Mouse (Mus musculus): ENCODE measurements around the gene Efhc1. TPM values are rescaled to one million over a fixed set of nuclear protein-coding genes. Genes with fewer than 3 reads are reported as not detected.

Gene Efhc1
- polyA plus RNA-seq, 1 experiment from 2014 or later = 1.9 TPM

DNA sequence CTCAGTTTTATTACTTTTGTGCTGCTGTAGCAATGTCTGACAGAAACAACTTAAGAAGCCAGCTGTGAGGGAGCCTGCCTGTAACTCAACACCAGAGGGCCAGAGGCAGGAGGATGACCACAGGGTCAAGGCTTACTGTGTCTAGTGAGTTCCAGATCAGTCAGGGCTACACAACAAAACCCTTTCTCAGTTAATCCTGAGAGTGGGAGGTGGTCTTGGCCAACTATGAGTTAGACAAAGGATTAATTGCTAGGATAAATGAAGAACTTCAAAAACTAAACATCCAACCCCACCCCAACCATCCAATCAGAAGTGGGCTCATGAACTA, 82.3 kb downstream of the Efhc1 start:
- no peak overlapping the region for H3K4me3 ChIP-seq (ENCODE audit: low read length)
- no peak overlapping the region for H3K4me2 ChIP-seq (ENCODE audit: low read depth, low read length)

DNA sequence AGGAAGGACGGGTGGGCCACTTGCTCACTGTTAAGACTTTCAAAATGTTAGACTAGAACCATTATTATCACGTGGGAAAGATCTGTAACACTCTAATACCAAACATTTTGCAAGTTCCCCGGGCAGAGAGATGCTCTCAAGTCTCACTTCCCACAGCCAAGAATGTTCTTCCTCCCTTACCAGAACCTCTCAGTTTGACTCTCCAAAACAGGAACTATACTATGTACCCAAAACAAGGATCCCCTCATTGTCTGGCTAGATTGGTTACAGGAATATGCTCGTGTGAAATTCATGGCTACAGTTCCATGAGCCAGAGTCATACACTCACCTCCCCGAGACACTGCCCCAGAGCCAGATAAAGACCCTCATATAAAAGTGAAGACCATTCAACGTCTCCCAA, 84.5 kb downstream of the Efhc1 start:
- WGBS = 69% methylated on average over 6 of the region's 6 CpGs
- Histone ChIP-seq H3K9ac (ENCODE audit: low read length) (no peak overlapping the region), H3K9me3 (replicated peaks; ENCODE audit: control insufficient read depth, low read length) (no peaks in the 10 kb centered on the region), H3K36me3 (ENCODE audit: control insufficient read depth, insufficient read depth) (0 out of 2 replicates have a peak, but pooled peaks cover 4% of the 10 kb centered on the region), H3K4me1 (ENCODE audit: control insufficient read depth, insufficient read depth, low read length) (peaks cover 3% of the 10 kb centered on the region), H3K4me3 (ENCODE audit: low read length) (no peak overlapping the region), H3K4me2 (ENCODE audit: low read depth, low read length) (no peak overlapping the region), H3K27me3 (ENCODE audit: control insufficient read depth, insufficient read depth, low read length) (no peaks in the 10 kb centered on the region), H3K27ac (ENCODE audit: low read length) (no peak overlapping the region)
- no peak for ATAC-seq (replicated peaks; ENCODE audit: extremely low read depth, insufficient read depth, low FRiP score)

More for the DNA sequence above, 82.3 kb downstream of the Efhc1 start:
- Histone ChIP-seq H3K9ac (ENCODE audit: low read length) (no peak overlapping the region), H3K4me1 (ENCODE audit: control insufficient read depth, insufficient read depth, low read length) (no peaks in the 10 kb centered on the region), H3K27me3 (ENCODE audit: control insufficient read depth, insufficient read depth, low read length) (no peaks in the 10 kb centered on the region), H3K27ac (ENCODE audit: low read length) (no peak overlapping the region), H3K36me3 (ENCODE audit: control insufficient read depth, insufficient read depth) (0 out of 2 replicates have a peak, but pooled peaks cover 4% of the 10 kb centered on the region), H3K9me3 (replicated peaks; ENCODE audit: control insufficient read depth, low read length) (no peaks in the 10 kb centered on the region)
- ATAC-seq (replicated peaks; ENCODE audit: extremely low read depth, insufficient read depth, low FRiP score) = no peak

DNA sequence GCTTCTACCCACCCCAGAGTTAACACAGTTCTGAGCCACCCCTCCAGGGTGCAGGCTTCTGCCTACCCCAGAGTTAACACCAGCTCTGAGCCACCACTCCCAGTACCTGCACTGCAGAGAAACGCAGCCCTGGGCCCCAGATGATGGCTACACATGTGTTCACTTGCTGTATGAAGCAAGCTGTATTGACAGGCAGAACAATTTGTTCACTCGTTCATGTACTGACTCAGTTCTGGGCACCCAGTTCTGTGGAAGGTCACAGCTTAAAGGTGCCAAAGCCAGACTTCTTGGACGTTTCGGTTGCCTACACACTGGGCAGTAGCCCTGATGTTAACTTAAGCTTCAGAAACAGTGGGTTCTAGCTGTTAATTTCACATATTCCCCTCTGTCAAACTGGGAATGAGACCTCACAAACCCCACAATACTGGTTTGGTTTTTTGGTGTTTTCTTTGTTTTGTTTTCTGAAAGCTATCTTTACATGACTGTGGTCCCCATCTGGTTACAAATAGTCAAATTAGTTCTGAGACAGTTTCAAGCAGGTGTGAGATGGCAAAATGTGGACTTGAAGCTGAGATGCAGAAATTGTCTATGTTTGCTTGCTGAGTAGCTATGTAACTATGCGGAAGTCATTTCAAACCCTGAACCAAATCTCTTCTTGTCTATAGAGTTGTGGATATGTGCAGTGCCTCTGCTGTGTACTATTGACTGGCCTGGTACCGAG, 86.6 kb downstream of the Efhc1 start:
- Histone ChIP-seq H3K4me1 (ENCODE audit: control insufficient read depth, insufficient read depth, low read length) (peaks cover 10% of the 10 kb centered on the region), H3K9ac (ENCODE audit: low read length) (no peak overlapping the region), H3K9me3 (replicated peaks; ENCODE audit: control insufficient read depth, low read length) (no peaks in the 10 kb centered on the region), H3K4me3 (ENCODE audit: low read length) (no peak overlapping the region), H3K36me3 (ENCODE audit: control insufficient read depth, insufficient read depth) (0 out of 2 replicates have a peak, but pooled peaks cover 4% of the 10 kb centered on the region), H3K4me2 (ENCODE audit: low read depth, low read length) (no peak overlapping the region), H3K27ac (ENCODE audit: low read length) (no peak overlapping the region), H3K27me3 (ENCODE audit: control insufficient read depth, insufficient read depth, low read length) (no peaks in the 10 kb centered on the region)
- no peak for ATAC-seq (replicated peaks; ENCODE audit: extremely low read depth, insufficient read depth, low FRiP score)
- 80% methylated on average over 6 of the region's 6 CpGs for WGBS

DNA sequence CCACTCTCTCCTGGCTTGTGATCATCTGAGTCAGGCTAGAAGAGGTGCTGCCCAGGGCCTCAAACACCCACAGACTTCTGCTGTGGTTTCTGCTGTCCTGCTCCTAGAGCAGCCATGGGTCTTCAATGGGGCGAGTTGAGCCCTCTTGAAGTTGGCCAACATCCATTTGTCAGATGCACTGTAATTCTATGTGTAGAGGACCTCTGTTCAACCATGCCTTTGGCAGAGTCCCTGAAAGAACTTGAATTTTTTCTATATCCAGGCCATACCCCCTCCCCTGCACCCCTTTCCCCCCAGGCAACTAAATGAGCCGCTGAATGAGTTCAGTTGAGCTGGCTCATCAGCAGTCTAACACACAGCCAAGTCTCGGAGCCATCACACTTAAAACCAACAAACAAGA, 88.1 kb downstream of the Efhc1 start:
- H3K27ac ChIP-seq (ENCODE audit: low read length) = no peak overlapping the region
- H3K4me3 ChIP-seq (ENCODE audit: low read length) = no peak overlapping the region
- 0 out of 2 replicates have a peak, but pooled peaks cover 4% of the 10 kb centered on the region for H3K36me3 ChIP-seq (ENCODE audit: control insufficient read depth, insufficient read depth)
- ATAC-seq (replicated peaks; ENCODE audit: extremely low read depth, insufficient read depth, low FRiP score) = no peak
- no peaks in the 10 kb centered on the region for H3K9me3 ChIP-seq (replicated peaks; ENCODE audit: control insufficient read depth, low read length)
- H3K27me3 ChIP-seq (ENCODE audit: control insufficient read depth, insufficient read depth, low read length) = no peaks in the 10 kb centered on the region
- peaks cover 10% of the 10 kb centered on the region for H3K4me1 ChIP-seq (ENCODE audit: control insufficient read depth, insufficient read depth, low read length)
- 90% methylated on average over 3 of the region's 3 CpGs for WGBS
- no peak overlapping the region for H3K4me2 ChIP-seq (ENCODE audit: low read depth, low read length)
- H3K9ac ChIP-seq (ENCODE audit: low read length) = no peak overlapping the region

DNA sequence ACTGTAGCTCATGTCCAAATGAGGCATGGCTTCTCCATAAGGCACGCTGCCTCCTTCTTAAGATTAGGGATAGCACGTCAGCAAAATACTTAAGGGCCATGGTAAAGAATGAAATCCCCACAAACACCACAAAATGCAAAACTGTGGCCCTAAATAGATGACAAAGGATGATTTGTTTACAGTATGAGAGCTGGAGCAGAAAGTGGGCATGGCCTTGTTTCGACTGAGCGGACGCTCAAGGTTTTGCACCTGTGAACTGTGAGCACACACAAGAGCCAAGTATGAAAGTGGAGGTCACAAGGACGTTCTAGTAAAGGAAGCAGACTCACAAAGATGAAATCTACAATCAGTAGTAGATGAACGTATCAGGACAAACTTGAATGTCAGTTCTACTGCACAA, 88.7 kb downstream of the Efhc1 start:
- ATAC-seq (replicated peaks; ENCODE audit: extremely low read depth, insufficient read depth, low FRiP score) = no peak
- Histone ChIP-seq H3K27ac (ENCODE audit: low read length) (no peak overlapping the region), H3K4me3 (ENCODE audit: low read length) (no peak overlapping the region), H3K4me2 (ENCODE audit: low read depth, low read length) (no peak overlapping the region), H3K36me3 (ENCODE audit: control insufficient read depth, insufficient read depth) (0 out of 2 replicates have a peak, but pooled peaks cover 4% of the 10 kb centered on the region), H3K9me3 (replicated peaks; ENCODE audit: control insufficient read depth, low read length) (no peaks in the 10 kb centered on the region), H3K4me1 (ENCODE audit: control insufficient read depth, insufficient read depth, low read length) (peaks cover 10% of the 10 kb centered on the region), H3K27me3 (ENCODE audit: control insufficient read depth, insufficient read depth, low read length) (no peaks in the 10 kb centered on the region), H3K9ac (ENCODE audit: low read length) (no peak overlapping the region)
- 84% methylated on average over 7 of the region's 7 CpGs for WGBS

Other genes with a start within 250 kb of the Efhc1 start
- gene Il17a, start 220.7 kb upstream of the Efhc1 start, polyA plus RNA-seq (2015; fragmentation: Nextera tagmentation; extraction: Ambion mirVana) = not detected in 2 replicates
- gene Il17f, start 161.0 kb upstream of the Efhc1 start, polyA plus RNA-seq (2015; fragmentation: Nextera tagmentation; extraction: Ambion mirVana) = 0.27 and 0.41 TPM in 2 replicates
- gene Mcm3, start 131.3 kb upstream of the Efhc1 start, polyA plus RNA-seq (2015; fragmentation: Nextera tagmentation; extraction: Ambion mirVana) = 84.3 and 91.8 TPM in 2 replicates
- 2.0 and 2.5 TPM in 2 replicates for gene Paqr8, start 61.0 kb upstream of the Efhc1 start, polyA plus RNA-seq (2015; fragmentation: Nextera tagmentation; extraction: Ambion mirVana)
- gene Tram2, start 127.6 kb downstream of the Efhc1 start, polyA plus RNA-seq (2015; fragmentation: Nextera tagmentation; extraction: Ambion mirVana) = 3.3 and 3.6 TPM in 2 replicates